Mouse (Mus musculus) monocyte, adult 5-6 weeks (primary cell): ENCODE results near the gene Prkab1. TPM values are rescaled to one million over a fixed set of nuclear protein-coding genes. Genes with fewer than 3 reads are reported as not detected.

Experiments used
- ATAC-seq: fragments of 153-309, 156-312 bp; replicated peaks from 2 replicates; pipeline ENCODE4 v1.8.0; 2017; ENCODE audit warnings: mild to moderate bottlenecking; ENCODE audit not compliant: low TSS enrichment, insufficient number of reproducible peaks, severe bottlenecking, poor library complexity, low FRiP score
- total RNA-seq: library from RNA; stranded (forward); fragments of 200-1000, 200-491, 200-594 nt; gene quantifications from 3 replicates; pipeline ENCODE4 v1.2.3, GENCODE M21; 2017

The Prkab1 gene
- total RNA-seq, 1 experiment from 2014 or later = 22.0 TPM

- ATAC-seq = no peak
Measured at GRCm38 (mm10) chr5:115991717-115992116, 32.6 kb downstream of the Prkab1 start.

GRCm38 (mm10) chr5:115987284-115987683 is 37.0 kb downstream of the Prkab1 start:
- ATAC-seq = no peak

GRCm38 (mm10) chr5:115985101-115985500 is 39.2 kb downstream of the Prkab1 start:
- no peak for ATAC-seq

DNA sequence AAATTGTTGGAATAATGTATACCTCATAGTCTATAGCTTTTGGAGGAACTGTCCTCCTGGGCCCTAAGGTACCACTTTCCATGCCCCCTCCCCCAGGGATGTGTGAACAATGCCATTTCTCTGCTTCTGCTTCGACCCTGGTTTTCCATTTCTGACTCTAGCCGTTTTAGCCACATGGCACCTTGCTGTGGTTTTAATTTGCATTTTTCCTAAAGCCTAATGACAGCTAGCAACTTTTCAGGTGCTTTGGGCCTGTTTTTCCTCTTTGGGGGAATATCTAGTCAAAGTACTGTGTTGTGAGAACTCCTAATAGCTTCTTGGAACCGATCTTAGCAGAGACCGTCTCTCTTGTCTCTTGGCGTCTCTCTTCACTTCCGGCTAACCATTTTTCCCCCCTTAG is 39.9 kb downstream of the Prkab1 start:
- ATAC-seq = no peak

DNA sequence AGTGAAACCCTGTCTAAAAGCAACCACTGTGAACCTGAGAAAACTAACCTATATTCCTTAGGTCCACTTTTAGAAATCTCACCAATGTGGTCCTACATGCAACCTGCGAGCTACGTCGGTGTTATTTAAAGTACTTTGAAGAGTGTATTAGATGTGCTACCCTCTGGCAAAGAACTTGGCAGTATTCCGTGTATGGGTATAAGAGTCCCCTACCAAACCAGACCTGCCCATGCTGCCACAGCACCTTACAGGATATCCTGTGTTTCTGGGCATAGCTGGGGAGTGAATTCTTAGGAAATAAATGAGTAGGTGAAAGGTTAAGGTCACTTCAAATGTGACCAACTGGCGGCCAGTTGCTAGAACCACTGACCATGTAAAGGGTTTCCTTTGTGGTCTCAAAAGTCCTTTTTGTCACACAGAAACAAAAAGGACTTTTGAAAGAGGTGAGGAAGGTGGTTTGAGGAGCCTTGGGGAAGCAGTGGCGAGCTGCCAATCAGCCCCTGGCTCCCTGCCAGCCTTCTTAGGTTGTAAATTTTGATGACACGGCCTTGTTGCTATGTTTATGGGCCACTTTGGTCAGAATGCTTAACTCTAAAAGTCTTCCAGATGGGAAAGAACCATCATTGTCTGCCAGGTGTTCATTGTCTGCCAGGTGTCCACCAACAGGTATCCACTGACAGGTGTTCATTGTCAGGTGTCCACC is 41.5 kb downstream of the Prkab1 start:
- ATAC-seq = no peak

DNA sequence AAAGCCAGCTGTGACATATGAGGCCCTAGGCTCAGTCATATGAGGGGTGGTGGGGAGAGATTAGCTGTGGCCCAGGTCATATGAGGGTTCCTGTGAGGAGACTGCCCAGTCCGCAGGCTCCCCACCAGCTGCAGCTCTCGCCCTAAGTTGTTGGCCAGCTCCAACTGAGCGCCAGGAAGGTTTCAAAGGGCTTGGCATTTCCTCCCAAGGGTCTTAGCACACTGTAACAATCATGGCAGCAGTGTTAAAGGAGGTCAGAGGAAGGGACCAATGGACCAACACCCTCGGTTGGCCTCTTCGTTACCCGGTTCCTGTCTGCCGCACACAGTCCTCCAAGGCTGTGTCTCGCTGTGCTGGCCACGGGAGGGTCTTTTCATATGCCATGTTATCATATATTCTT is 43.8 kb downstream of the Prkab1 start:
- no peak for ATAC-seq

DNA sequence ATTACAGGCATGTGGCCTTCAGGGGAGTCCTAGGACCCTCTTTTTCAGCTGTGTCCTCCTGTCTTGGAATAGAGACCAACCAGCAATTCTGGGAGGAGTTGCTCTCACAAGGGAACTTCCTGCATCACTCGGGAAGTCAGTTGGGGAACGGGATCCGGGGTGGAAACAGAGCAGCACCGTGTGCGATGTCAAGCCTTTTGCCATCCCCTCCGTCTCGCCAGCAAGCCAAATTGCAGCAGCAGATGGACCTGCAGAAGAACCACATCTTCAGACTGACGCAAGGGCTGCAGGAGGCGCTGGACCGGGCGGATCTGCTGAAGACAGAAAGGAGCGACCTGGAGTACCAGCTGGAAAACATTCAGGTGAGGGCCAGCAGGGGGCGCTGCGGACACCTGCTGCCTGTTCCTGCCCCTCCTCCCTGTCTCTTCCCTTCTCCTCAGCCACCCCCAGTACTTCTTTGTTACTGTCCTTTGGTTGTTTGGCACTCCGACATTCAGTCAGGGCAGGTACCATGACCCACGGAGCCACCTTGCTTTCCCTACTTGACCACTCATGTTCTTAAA is 45.1 kb downstream of the Prkab1 start:
- no peak for ATAC-seq

GRCm38 (mm10) chr5:115978255-115978654 is 46.1 kb downstream of the Prkab1 start:
- no peak for ATAC-seq

DNA sequence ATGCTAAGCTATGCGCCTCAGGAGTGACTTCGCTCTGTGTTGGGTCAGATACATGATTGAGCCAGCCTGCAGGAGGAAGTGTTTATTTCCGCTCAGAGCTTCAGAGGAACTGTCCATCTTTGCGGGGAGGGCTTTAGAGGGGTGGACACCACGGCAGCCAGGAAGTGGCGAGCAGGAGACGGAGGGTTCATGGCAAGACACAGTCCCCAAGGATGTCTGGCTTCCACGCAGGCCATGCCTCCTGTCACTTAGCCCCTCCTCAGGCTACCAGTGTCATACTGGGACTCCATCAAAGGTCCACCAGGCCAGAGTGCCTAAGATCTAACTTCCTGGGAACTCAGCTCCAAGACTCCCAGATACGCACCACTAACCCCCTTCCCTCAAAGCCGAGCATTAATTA is 46.6 kb downstream of the Prkab1 start:
- ATAC-seq = peak; percentile 81

DNA sequence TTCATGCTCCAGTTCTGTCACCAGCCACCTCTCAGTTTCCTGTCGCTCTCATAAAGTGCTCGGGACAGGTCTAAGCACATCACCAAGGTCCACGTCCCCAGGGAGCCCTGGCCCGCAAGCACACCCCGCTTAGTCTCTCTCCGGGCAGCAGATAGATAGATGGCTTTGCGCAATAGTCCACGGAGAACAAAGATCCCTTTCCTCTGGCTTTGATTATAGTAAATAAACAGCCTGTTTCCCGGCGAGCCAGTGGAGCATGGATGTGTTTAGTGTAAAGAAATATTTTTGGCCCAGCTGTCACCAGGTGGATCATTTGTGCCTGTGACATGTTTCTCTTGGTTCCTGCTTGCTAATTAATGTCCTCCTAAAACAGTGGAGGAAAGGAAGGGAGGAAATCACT is 47.0 kb downstream of the Prkab1 start:
- no peak for ATAC-seq

DNA sequence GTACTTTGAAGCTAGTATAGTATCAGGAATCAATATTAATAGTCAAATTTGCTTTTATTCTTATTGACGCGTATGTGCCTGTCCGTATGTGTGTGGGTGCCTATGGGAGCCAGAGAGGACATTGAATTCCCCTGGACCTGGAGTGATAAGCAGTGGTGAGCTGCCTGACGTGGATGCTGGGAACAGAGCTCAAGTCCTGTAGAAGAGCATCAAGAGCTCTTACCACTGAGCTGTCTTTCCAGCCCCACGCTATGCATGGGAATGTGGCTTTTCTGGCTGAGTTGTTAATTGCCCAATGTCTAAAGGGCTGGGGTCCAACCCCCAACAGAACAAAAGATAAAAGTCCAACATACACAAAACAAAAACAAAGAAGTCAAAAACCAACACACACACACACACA is 47.9 kb downstream of the Prkab1 start:
- no peak for ATAC-seq

- ATAC-seq = no peak
Measured at GRCm38 (mm10) chr5:115975672-115976071, 48.6 kb downstream of the Prkab1 start.

GRCm38 (mm10) chr5:115971236-115971635 is 53.1 kb downstream of the Prkab1 start:
- ATAC-seq = no peak

Other genes with a start within 250 kb of the Prkab1 start
- 3.9 to 4.6 TPM (median 4.4 TPM) in 3 replicates for gene Cit, start 179.2 kb downstream of the Prkab1 start, total RNA-seq
- gene Tmem233, start 58.7 kb upstream of the Prkab1 start, total RNA-seq = not detected in 3 replicates